Comparison of ENCODE assay signal across 28 mouse cellular contexts in genomic region chr16:17409046-17409445, GRCm38 (mm10). TPM values are rescaled to one million over a fixed set of nuclear protein-coding genes. Genes with fewer than 3 reads are reported as not detected.
DNase-seq lines count a peak whose midpoint lies in the region; ATAC-seq and TF ChIP-seq lines count a peak whose summit lies in the region.
"Had no signal": no experiment of that assay in that cellular context is flagged by ENCODE, and none has a peak within 500 bp of the region (broad histone marks: within the 10 kb centered on the region; RNA-seq: fewer than 3 reads in every experiment).

No protein-coding gene starts in this region.

- no peak overlapping the region for H3K27ac ChIP-seq in heart, embryonic 12.5 days (ENCODE audit: poor library complexity, severe bottlenecking)
- H3K27ac ChIP-seq in kidney, adult 2 months (ENCODE audit: insufficient read depth, low read depth, low read length), result 0 out of 2 replicates have a peak overlapping the region, but pooled peaks have one; percentile 9
- H3K27ac ChIP-seq in brown adipose tissue, adult 24 weeks (replicated peaks; ENCODE audit: low read depth, low read length), result peak overlapping the region; percentile 63
- H3K27ac ChIP-seq in limb, embryonic 10.5 days, result no peak overlapping the region
- H3K27ac ChIP-seq in left cerebral cortex, adult 2 months, result no peak overlapping the region
- H3K27ac ChIP-seq: heart, embryonic 10.5 days; hindbrain, embryonic 15.5 days; layer of hippocampus, adult 2 months; limb, embryonic 12.5 days; neural tube, embryonic 15.5 days; stomach, embryonic 15.5 days had no signal

- WGBS in heart, embryonic 12.5 days, result 92% methylated on average over 2 of the region's 2 CpGs
- 88% methylated on average over 2 of the region's 2 CpGs for WGBS in kidney, adult 2 months
- 92% methylated on average over 2 of the region's 2 CpGs for WGBS in limb, embryonic 10.5 days

- H3K4me3 ChIP-seq in heart, embryonic 12.5 days, result no peak overlapping the region
- no peak overlapping the region for H3K4me3 ChIP-seq in kidney, adult 2 months (ENCODE audit: insufficient read depth, low read depth, low read length)
- H3K4me3 ChIP-seq in brown adipose tissue, adult 24 weeks (ENCODE audit: insufficient read depth, low read depth, low read length), result no peak overlapping the region
- no peak overlapping the region for H3K4me3 ChIP-seq in limb, embryonic 10.5 days
- no peak overlapping the region for H3K4me3 ChIP-seq in left cerebral cortex, adult 2 months
- H3K4me3 ChIP-seq: heart, embryonic 10.5 days; hindbrain, embryonic 15.5 days; layer of hippocampus, adult 2 months; limb, embryonic 12.5 days; neural tube, embryonic 15.5 days; stomach, embryonic 15.5 days had no signal

- no peaks in the 10 kb centered on the region for H3K36me3 ChIP-seq in heart, embryonic 12.5 days
- H3K36me3 ChIP-seq in kidney, adult 2 months (ENCODE audit: control insufficient read depth, insufficient read depth, low read length), result no peaks in the 10 kb centered on the region
- 0 out of 2 replicates have a peak, but pooled peaks cover 6% of the 10 kb centered on the region for H3K36me3 ChIP-seq in limb, embryonic 10.5 days
- H3K36me3 ChIP-seq: hindbrain, embryonic 15.5 days; limb, embryonic 12.5 days; stomach, embryonic 15.5 days had no signal

- H3K9me3 ChIP-seq in heart, embryonic 12.5 days (replicated peaks), result no peaks in the 10 kb centered on the region
- H3K9me3 ChIP-seq in limb, embryonic 10.5 days (replicated peaks), result no peaks in the 10 kb centered on the region
- H3K9me3 ChIP-seq: G1E; heart, embryonic 10.5 days; hindbrain, embryonic 15.5 days; limb, embryonic 12.5 days; neural tube, embryonic 15.5 days; stomach, embryonic 15.5 days had no signal

- TF ChIP-seq POLR2A in kidney, adult 2 months (IDR thresholded peaks at IDR 0.05; ENCODE audit: low read depth, low read length), result no peak

- no peak overlapping the region for H3K9ac ChIP-seq in heart, embryonic 12.5 days
- H3K9ac ChIP-seq: hindbrain, embryonic 15.5 days; limb, embryonic 12.5 days; neural tube, embryonic 15.5 days; stomach, embryonic 15.5 days had no signal

- no peaks in the 10 kb centered on the region for H3K27me3 ChIP-seq in heart, embryonic 12.5 days (replicated peaks)
- no peaks in the 10 kb centered on the region; the same call in 1 of the 2 replicates for H3K27me3 ChIP-seq in kidney, adult 2 months (replicated peaks; ENCODE audit: control insufficient read depth, insufficient read depth, low read length)
- H3K27me3 ChIP-seq in limb, embryonic 10.5 days (ENCODE audit: low read depth, poor library complexity, severe bottlenecking), result no peaks in the 10 kb centered on the region
- H3K27me3 ChIP-seq: hindbrain, embryonic 15.5 days; limb, embryonic 12.5 days; neural tube, embryonic 15.5 days; stomach, embryonic 15.5 days had no signal

- H3K4me2 ChIP-seq in heart, embryonic 12.5 days, result no peak overlapping the region
- H3K4me2 ChIP-seq: hindbrain, embryonic 15.5 days; limb, embryonic 12.5 days; liver, embryonic 11.5 days; midbrain, embryonic 11.5 days; neural tube, embryonic 15.5 days; stomach, embryonic 15.5 days had no signal

- peaks cover 25% of the 10 kb centered on the region for H3K4me1 ChIP-seq in heart, embryonic 12.5 days (replicated peaks)
- H3K4me1 ChIP-seq in kidney, adult 2 months (ENCODE audit: control insufficient read depth, insufficient read depth, low read length), result peaks cover 13% of the 10 kb centered on the region
- H3K4me1 ChIP-seq in brown adipose tissue, adult 24 weeks (ENCODE audit: control insufficient read depth, insufficient read depth, insufficient read length, low read length), result peaks cover 11% of the 10 kb centered on the region
- H3K4me1 ChIP-seq in limb, embryonic 10.5 days, result peaks cover 20% of the 10 kb centered on the region

- no peak for ATAC-seq in heart, embryonic 12.5 days (ENCODE audit: insufficient number of reproducible peaks, low FRiP score)
- ATAC-seq: activated CD4-positive, CD25-positive, alpha-beta regulatory T cell, adult 4 months; forebrain, embryonic 14.5 days had no signal

- TF ChIP-seq CTCF in kidney, adult 2 months (conservative IDR thresholded peaks at IDR 0.05; ENCODE audit: insufficient read depth, insufficient read length, low read depth, low read length), result no peak
- TF ChIP-seq CTCF in left cerebral cortex, adult 2 months (IDR thresholded peaks at IDR 0.05), result no peak

- intact Hi-C loops in left cerebral cortex, adult 2 months (cut with DNase I), result loop anchor here (5.0 to 10.0 kb wide), 3 partner anchors 123 to 316 kb away; partner anchors contain the start of gene Thap7

- DNase-seq in heart, adult 11 months, result peak; percentile 96
- no peak for DNase-seq in kidney, adult 2 months
- DNase-seq in kidney, adult 9 months, result no peak
- DNase-seq in A20 (ENCODE audit: low read depth, low spot score), result peak; percentile 82
- DNase-seq in limb, embryonic 10.5 days (ENCODE audit: low spot score), result no peak
- no peak for DNase-seq in left cerebral cortex, adult 2 months (ENCODE audit: extremely low spot score in 1 of 2, low spot score in 2 of 2)
- DNase-seq: adrenal gland, postnatal 10 days; cerebellum, adult 9-10 months; gastrocnemius, postnatal 14 days; kidney, adult 8-10 months; kidney, postnatal 14 days; lung, adult 2 months; lung, postnatal 36 days; thymus, adult 2 months; thymus, postnatal 4 days had no signal

RNA-seq across cellular contexts. Expression of gene Pi4ka, which starts 2.9 kb away (rescaled TPM):
- polyA plus RNA-seq in heart, embryonic 12.5 days (2016; fragmentation: Nextera tagmentation; extraction: Ambion mirVana), result 45.4 and 48.7 TPM in 2 replicates
- 105 and 124 TPM in 2 replicates for polyA plus RNA-seq in kidney, adult 2 months (2012; rRNA removed)
- 76.2 and 77.2 TPM in 2 replicates for polyA plus RNA-seq in brown adipose tissue, adult 24 weeks (2012; ENCODE audit: insufficient read depth, insufficient read length, missing spikeins)
- 30.1 and 37.6 TPM in 2 replicates for polyA plus RNA-seq in limb, embryonic 10.5 days (2016; fragmentation: Nextera tagmentation; extraction: Ambion mirVana)
- total RNA-seq in left cerebral cortex, adult 2 months (2021), result 100 to 1,000 TPM; 343 to 370 TPM

RNA-seq across cellular contexts. Expression of gene Snap29, which starts 3.3 kb away (rescaled TPM):
- polyA plus RNA-seq in heart, embryonic 12.5 days (2016; fragmentation: Nextera tagmentation; extraction: Ambion mirVana), result 13.2 and 14.1 TPM in 2 replicates
- 8.9 and 11.4 TPM in 2 replicates for polyA plus RNA-seq in kidney, adult 2 months (2012; rRNA removed)
- polyA plus RNA-seq in brown adipose tissue, adult 24 weeks (2012; ENCODE audit: insufficient read depth, insufficient read length, missing spikeins), result 18.4 and 24.4 TPM in 2 replicates
- 8.5 and 11.7 TPM in 2 replicates for polyA plus RNA-seq in limb, embryonic 10.5 days (2016; fragmentation: Nextera tagmentation; extraction: Ambion mirVana)
- total RNA-seq in left cerebral cortex, adult 2 months (2021), result 10 to 100 TPM; 19.2 to 21.3 TPM

RNA-seq across cellular contexts. Expression of gene Crkl, which starts 42.7 kb away (rescaled TPM):
- 44.7 and 57.7 TPM in 2 replicates for polyA plus RNA-seq in heart, embryonic 12.5 days (2016; fragmentation: Nextera tagmentation; extraction: Ambion mirVana)
- 34.4 and 43.3 TPM in 2 replicates for polyA plus RNA-seq in kidney, adult 2 months (2012; rRNA removed)
- 9.2 and 13.9 TPM in 2 replicates for polyA plus RNA-seq in brown adipose tissue, adult 24 weeks (2012; ENCODE audit: insufficient read depth, insufficient read length, missing spikeins)
- polyA plus RNA-seq in limb, embryonic 10.5 days (2016; fragmentation: Nextera tagmentation; extraction: Ambion mirVana), result 83.6 and 84.0 TPM in 2 replicates
- 10 to 100 TPM; 31.9 to 36.7 TPM for total RNA-seq in left cerebral cortex, adult 2 months (2021)

Comparison
In these comparisons a context has a peak if more than half of its experiments do, and no peak if none do; other contexts are left out.
1. DNase-seq: peak in heart, adult 11 months (single experiment) and A20 (single experiment); none in kidney, adult 2 months (single experiment), kidney, adult 9 months (single experiment), limb, embryonic 10.5 days (single experiment) and left cerebral cortex, adult 2 months (0 of 2).
2. H3K27ac ChIP-seq: peak in kidney, adult 2 months (single experiment) and brown adipose tissue, adult 24 weeks (single experiment); none in heart, embryonic 12.5 days (single experiment), limb, embryonic 10.5 days (single experiment) and left cerebral cortex, adult 2 months (single experiment).